Mouse (Mus musculus): Measurements from ENCODE around the gene Mmgt2.
A peak's percentile ranks its signal among the peaks of the same experiment; 100 is the strongest.

Mmgt2 gene

GRCm38 (mm10) chr11:62621586-62622283, 26.7 kb upstream of the Mmgt2 start:
- no peak for DNase-seq

- DNase-seq = no peak
These were observed 25.6 kb upstream of the Mmgt2 start for GRCm38 (mm10) chr11:62622850-62623249.

GRCm38 (mm10) chr11:62624341-62625291, 23.8 kb upstream of the Mmgt2 start:
- peak; percentile 44 for DNase-seq

GRCm38 (mm10) chr11:62629352-62630224, 18.9 kb upstream of the Mmgt2 start:
- DNase-seq = no peak

- no peak for DNase-seq
These were observed 18.1 kb upstream of the Mmgt2 start for GRCm38 (mm10) chr11:62630225-62630821.

- no peak for DNase-seq
These were observed 17.3 kb upstream of the Mmgt2 start for GRCm38 (mm10) chr11:62631138-62631537.

- no peak for DNase-seq
These were observed 13.1 kb upstream of the Mmgt2 start for GRCm38 (mm10) chr11:62635406-62635805.

GRCm38 (mm10) chr11:62636105-62636839, 12.2 kb upstream of the Mmgt2 start:
- DNase-seq = no peak

GRCm38 (mm10) chr11:62636840-62637221, 11.6 kb upstream of the Mmgt2 start:
- DNase-seq = peak; percentile 35

GRCm38 (mm10) chr11:62637401-62637800, 11.1 kb upstream of the Mmgt2 start:
- no peak for DNase-seq

- DNase-seq = no peak
These were observed 10.7 kb upstream of the Mmgt2 start for GRCm38 (mm10) chr11:62637806-62638205.

- no peak for DNase-seq
These were observed 10.1 kb upstream of the Mmgt2 start for GRCm38 (mm10) chr11:62638402-62638801.

- DNase-seq = no peak
These were observed 8.1 kb upstream of the Mmgt2 start for GRCm38 (mm10) chr11:62640378-62640777.

GRCm38 (mm10) chr11:62642023-62642844, 6.2 kb upstream of the Mmgt2 start:
- DNase-seq = no peak

- DNase-seq = peak; percentile 33
These were observed 5.3 kb upstream of the Mmgt2 start for GRCm38 (mm10) chr11:62643011-62643631.

- DNase-seq = no peak
These were observed 4.6 kb upstream of the Mmgt2 start for GRCm38 (mm10) chr11:62643681-62644363.

- no peak for DNase-seq
These were observed 3.7 kb upstream of the Mmgt2 start for GRCm38 (mm10) chr11:62644602-62645336.

- no peak for DNase-seq
These were observed 3.2 kb upstream of the Mmgt2 start for GRCm38 (mm10) chr11:62645337-62645675.
